Mouse (Mus musculus) MEL (cell line): ENCODE measurements around the gene Nphp4. TPM values are rescaled to one million over a fixed set of nuclear protein-coding genes. Genes with fewer than 3 reads are reported as not detected.

Experiments
- DNase-seq: peaks from one replicate; pipeline ENCODE4 v3.0.0; 2011; ENCODE audit warnings: low read depth, low spot score
- H3K27ac ChIP-seq: 2 replicates; pipeline ENCODE4 v1.5.1; 2012; ENCODE audit warnings: low read depth, mild to moderate bottlenecking, control low read depth, low read length, moderate library complexity; ENCODE audit not compliant: control insufficient read depth
- H3K27me3 ChIP-seq, 2 experiments: fragments of 150-350 bp in 1 of 2; sonication (generic) in 1 of 2; 2 replicates each; pipeline ENCODE4 v1.6.1; 2012; ENCODE audit warnings: low read length in 2 of 2, mild to moderate bottlenecking in 2 of 2, improper control_type of control experiment in 1 of 2, moderate library complexity in 1 of 2; ENCODE audit not compliant: insufficient read depth in 2 of 2, control insufficient read depth in 1 of 2
- H3K36me3 ChIP-seq, 2 experiments: 2 replicates each; pipeline ENCODE4 v1.6.1; 2012 to 2014; ENCODE audit warnings: low read length in 2 of 2, improper control_type of control experiment in 1 of 2, inconsistent platforms in 1 of 2, mild to moderate bottlenecking in 1 of 2; ENCODE audit not compliant: insufficient read depth in 2 of 2, control insufficient read depth in 1 of 2
- H3K4me1 ChIP-seq, 2 experiments: fragments of 150-350 bp in 1 of 2; sonication (generic) in 1 of 2; 2 replicates each; pipeline ENCODE4 v1.6.1; 2012; ENCODE audit warnings: low read length in 2 of 2, improper control_type of control experiment in 1 of 2, mild to moderate bottlenecking in 1 of 2; ENCODE audit not compliant: insufficient read depth in 2 of 2, control insufficient read depth in 1 of 2
- H3K4me3 ChIP-seq, 2 experiments: fragments of 150-350 bp in 1 of 2; sonication (generic) in 1 of 2; 2 replicates each; pipeline ENCODE4 v1.5.1; 2012; ENCODE audit warnings: low read depth in 2 of 2, low read length in 2 of 2, mild to moderate bottlenecking in 2 of 2, moderate library complexity in 2 of 2, control low read depth in 1 of 2, improper control_type of control experiment in 1 of 2; ENCODE audit not compliant: control insufficient read depth in 1 of 2, insufficient read depth in 1 of 2
- H3K79me2 ChIP-seq: 2 replicates; pipeline ENCODE4 v1.6.1; 2012; ENCODE audit warnings: mild to moderate bottlenecking, low read length, moderate library complexity; ENCODE audit not compliant: control insufficient read depth, poor library complexity, insufficient read depth
- H3K9ac ChIP-seq: 2 replicates; pipeline ENCODE4 v1.6.1; 2012; ENCODE audit warnings: low read depth, mild to moderate bottlenecking, control low read depth, low read length, moderate library complexity; ENCODE audit not compliant: control insufficient read depth, poor library complexity, severe bottlenecking
- H3K9me3 ChIP-seq: fragments of 150-350 bp; sonication (generic); replicated peaks from 2 replicates; pipeline ENCODE4 v1.6.1; 2012; ENCODE audit warnings: mild to moderate bottlenecking, low read length, improper control_type of control experiment, moderate library complexity; ENCODE audit not compliant: insufficient read depth
- BHLHE40 ChIP-seq: IDR thresholded peaks from 2 replicates; pipeline ENCODE4 v1.6.1; 2012; ENCODE audit warnings: low read depth, mild to moderate bottlenecking, inconsistent platforms, low read length, improper control_type of control experiment, borderline replicate concordance
- CHD1 ChIP-seq: IDR thresholded peaks from 2 replicates; pipeline ENCODE4 v1.6.1; 2012; ENCODE audit warnings: low read depth, mild to moderate bottlenecking, inconsistent platforms, low read length, improper control_type of control experiment
- CHD2 ChIP-seq: IDR thresholded peaks from 2 replicates; pipeline ENCODE4 v1.6.1; 2011; ENCODE audit warnings: low read length, improper control_type of control experiment
- CTCF ChIP-seq, 3 experiments: IDR thresholded peaks in 2 of 3; conservative IDR thresholded peaks in 1 of 3; 2 replicates each; pipeline ENCODE4 v1.5.1; 2011 to 2012; ENCODE audit warnings: low read length in 3 of 3, low read depth in 2 of 3, mild to moderate bottlenecking in 2 of 3, improper control_type of control experiment in 1 of 3, inconsistent platforms in 1 of 3, mixed read lengths in 1 of 3, moderate library complexity in 1 of 3; ENCODE audit not compliant: control insufficient read depth in 1 of 3, insufficient read depth in 1 of 3, poor library complexity in 1 of 3, severe bottlenecking in 1 of 3
- EP300 ChIP-seq, 2 experiments: IDR thresholded peaks; 2 replicates each; pipeline ENCODE4 v1.6.1; 2011; ENCODE audit warnings: improper control_type of control experiment in 2 of 2, low read length in 2 of 2, low read depth in 1 of 2, mild to moderate bottlenecking in 1 of 2
- GABPA ChIP-seq: IDR thresholded peaks from 2 replicates; pipeline ENCODE4 v1.6.1; 2012; ENCODE audit warnings: low read depth, mild to moderate bottlenecking, inconsistent platforms, low read length, improper control_type of control experiment, moderate library complexity
- GATA1 ChIP-seq: IDR thresholded peaks from 2 replicates; pipeline ENCODE4 v1.6.1; 2011; ENCODE audit warnings: low read depth, low read length, improper control_type of control experiment
- HCFC1 ChIP-seq: IDR thresholded peaks from 2 replicates; pipeline ENCODE4 v1.6.1; 2012; ENCODE audit warnings: low read depth, mild to moderate bottlenecking, inconsistent platforms, low read length, improper control_type of control experiment, moderate library complexity
- JUND ChIP-seq: IDR thresholded peaks from 2 replicates; pipeline ENCODE4 v1.6.1; 2011; ENCODE audit warnings: low read depth, mild to moderate bottlenecking, improper control_type of control experiment, low read length
- KAT2A ChIP-seq: conservative IDR thresholded peaks from 2 replicates; pipeline ENCODE4 v1.6.1; 2012; ENCODE audit warnings: low read depth, low read length, improper control_type of control experiment, inconsistent platforms
- MAZ ChIP-seq: IDR thresholded peaks from 2 replicates; pipeline ENCODE4 v1.6.1; 2012; ENCODE audit warnings: low read depth, mild to moderate bottlenecking, inconsistent platforms, low read length, improper control_type of control experiment
- MXI1 ChIP-seq: IDR thresholded peaks from 2 replicates; pipeline ENCODE4 v1.6.1; 2011; ENCODE audit warnings: mild to moderate bottlenecking, low read depth, low read length, improper control_type of control experiment
- MYC ChIP-seq: IDR thresholded peaks from 2 replicates; pipeline ENCODE4 v1.6.1; 2011; ENCODE audit warnings: low read depth, mild to moderate bottlenecking, low read length, improper control_type of control experiment, moderate library complexity
- NRF1 ChIP-seq: IDR thresholded peaks from 2 replicates; pipeline ENCODE4 v1.6.1; 2014; ENCODE audit warnings: low read depth, mild to moderate bottlenecking, inconsistent platforms, low read length, improper control_type of control experiment, moderate library complexity; ENCODE audit not compliant: poor library complexity, insufficient read depth, severe bottlenecking
- POLR2A ChIP-seq, 2 experiments: IDR thresholded peaks; 2 replicates each; pipeline ENCODE4 v1.6.1; 2011 to 2012; ENCODE audit warnings: low read length in 2 of 2, mild to moderate bottlenecking in 2 of 2, control low read depth in 1 of 2, improper control_type of control experiment in 1 of 2, low read depth in 1 of 2, moderate library complexity in 1 of 2; ENCODE audit not compliant: control insufficient read depth in 1 of 2, insufficient read depth in 1 of 2, poor library complexity in 1 of 2
- POLR2AphosphoS2 ChIP-seq: IDR thresholded peaks from 2 replicates; pipeline ENCODE4 v1.6.1; 2011; ENCODE audit warnings: low read length, improper control_type of control experiment
- POLR2AphosphoS5 ChIP-seq: IDR thresholded peaks from 2 replicates; pipeline ENCODE4 v1.6.1; 2012; ENCODE audit warnings: low read depth, borderline replicate concordance, mild to moderate bottlenecking, inconsistent platforms, low read length, moderate library complexity, mixed read lengths
- SIN3A ChIP-seq: IDR thresholded peaks from 2 replicates; pipeline ENCODE4 v1.6.1; 2012; ENCODE audit warnings: low read length, improper control_type of control experiment, inconsistent platforms
- SMC3 ChIP-seq: IDR thresholded peaks from 2 replicates; pipeline ENCODE4 v1.6.1; 2011; ENCODE audit warnings: low read depth, low read length, improper control_type of control experiment
- TBP ChIP-seq: IDR thresholded peaks from 2 replicates; pipeline ENCODE4 v1.8.0; 2011; ENCODE audit warnings: low read depth, low read length, improper control_type of control experiment
- UBTF ChIP-seq: IDR thresholded peaks from 2 replicates; pipeline ENCODE4 v1.6.1; 2012; ENCODE audit warnings: low read depth, mild to moderate bottlenecking, inconsistent platforms, low read length, improper control_type of control experiment, moderate library complexity, borderline replicate concordance; ENCODE audit not compliant: insufficient read depth
- ZC3H11A ChIP-seq: IDR thresholded peaks from 2 replicates; pipeline ENCODE4 v1.6.1; 2012; ENCODE audit warnings: low read depth, mild to moderate bottlenecking, inconsistent platforms, low read length, improper control_type of control experiment
- ZKSCAN1 ChIP-seq: IDR thresholded peaks from 2 replicates; pipeline ENCODE4 v1.6.1; 2012; ENCODE audit warnings: low read depth, mild to moderate bottlenecking, inconsistent platforms, low read length, improper control_type of control experiment, moderate library complexity
- ZMIZ1 ChIP-seq: IDR thresholded peaks from 2 replicates; pipeline ENCODE4 v1.6.1; 2012; ENCODE audit warnings: low read depth, mild to moderate bottlenecking, inconsistent platforms, low read length, improper control_type of control experiment, moderate library complexity
- ZNF384 ChIP-seq: IDR thresholded peaks from 2 replicates; pipeline ENCODE4 v1.6.1; 2012; ENCODE audit warnings: low read depth, mild to moderate bottlenecking, inconsistent platforms, low read length, improper control_type of control experiment
- polyA plus RNA-seq, 2 experiments: library from polyadenylated mRNA; stranded (reverse) in 1 of 2; unstranded in 1 of 2; fragments of >175 nt in 1 of 2; fragments of >200 nt in 1 of 2; gene quantifications; 2 replicates each; pipeline versions ENCODE4 v1.2.1 to v1.2.4; 2012; ENCODE audit warnings: low replicate concordance in 2 of 2, low read depth in 1 of 2; ENCODE audit not compliant: insufficient read length in 2 of 2, insufficient read depth in 1 of 2, missing spikeins in 1 of 2
- total RNA-seq: library from RNA; depleted of rRNA; stranded (reverse); fragments of 300-350 nt; gene quantifications from 2 replicates; pipeline ENCODE4 v1.2.3, GENCODE M21; 2012

Gene Nphp4
- total and polyA plus RNA-seq, 3 experiments = not detected

- no peak for DNase-seq
- Histone ChIP-seq H3K4me3 (no peak overlapping the region), H3K79me2 (peaks cover 6% of the 10 kb centered on the region), H3K4me1 (no peaks in the 10 kb centered on the region), H3K27me3 (no peaks in the 10 kb centered on the region), H3K9ac (no peak overlapping the region), H3K9me3 (no peaks in the 10 kb centered on the region), H3K36me3 (no peaks in the 10 kb centered on the region), H3K27ac (no peak overlapping the region)
- TF ChIP-seq BHLHE40 (no peak), ZC3H11A (no peak), MXI1 (no peak), MAZ (no peak), UBTF (no peak), POLR2AphosphoS5 (no peak), EP300 (IDR thresholded peaks at IDR 0.05; ENCODE audit: low read depth in 1 of 2, low read length in 2 of 2) (no peak), POLR2A (IDR thresholded peaks at IDR 0.05; ENCODE audit: control insufficient read depth in 1 of 2, insufficient read depth in 1 of 2, low read depth in 1 of 2, low read length in 2 of 2, poor library complexity in 1 of 2) (no peak), TBP (no peak), CTCF (IDR thresholded peaks at IDR 0.05 in 2 of 3, conservative IDR thresholded peaks at IDR 0.05 in 1 of 3; ENCODE audit: control insufficient read depth in 1 of 3, insufficient read depth in 1 of 3, low read depth in 2 of 3, low read length in 3 of 3, poor library complexity in 1 of 3, severe bottlenecking in 1 of 3) (no peak), SMC3 (no peak), GABPA (no peak), GATA1 (no peak)
These were observed 23.4 kb upstream of the Nphp4 start for GRCm38 (mm10) chr4:152453079-152453478.

GRCm38 (mm10) chr4:152454153-152454552 lies 22.4 kb upstream of the Nphp4 start:
- no peak overlapping the region for H3K4me3 ChIP-seq

GRCm38 (mm10) chr4:152456609-152457008 lies 19.9 kb upstream of the Nphp4 start:
- H3K36me3 ChIP-seq = no peaks in the 10 kb centered on the region
- no peaks in the 10 kb centered on the region for H3K27me3 ChIP-seq
- no peaks in the 10 kb centered on the region for H3K79me2 ChIP-seq
- H3K27ac ChIP-seq = no peak overlapping the region
- DNase-seq = no peak
- no peaks in the 10 kb centered on the region for H3K9me3 ChIP-seq
- H3K4me3 ChIP-seq = no peak overlapping the region
- no peaks in the 10 kb centered on the region for H3K4me1 ChIP-seq
- no peak overlapping the region for H3K9ac ChIP-seq
- TF ChIP-seq POLR2AphosphoS2 (no peak), TBP (no peak), MXI1 (no peak), NRF1 (no peak), SIN3A (no peak), POLR2A (IDR thresholded peaks at IDR 0.05; ENCODE audit: control insufficient read depth in 1 of 2, insufficient read depth in 1 of 2, low read depth in 1 of 2, low read length in 2 of 2, poor library complexity in 1 of 2) (no peak), MAZ (no peak), JUND (no peak), GATA1 (no peak), MYC (no peak), CHD1 (no peak), CHD2 (no peak), ZMIZ1 (no peak)

More at GRCm38 (mm10) chr4:152454153-152454552, 22.4 kb upstream of the Nphp4 start:
- Histone ChIP-seq H3K4me1 (no peaks in the 10 kb centered on the region), H3K27me3 (no peaks in the 10 kb centered on the region), H3K9me3 (no peaks in the 10 kb centered on the region), H3K9ac (no peak overlapping the region), H3K36me3 (no peaks in the 10 kb centered on the region), H3K79me2 (no peaks in the 10 kb centered on the region), H3K27ac (no peak overlapping the region)
- no peak for TF ChIP-seq ZKSCAN1
- no peak for TF ChIP-seq ZC3H11A
- no peak for TF ChIP-seq NRF1
- no peak for TF ChIP-seq HCFC1
- no peak for TF ChIP-seq KAT2A
- TF ChIP-seq SMC3 = no peak
- no peak for TF ChIP-seq CHD1
- TF ChIP-seq POLR2AphosphoS5 = no peak
- no peak for TF ChIP-seq ZNF384
- DNase-seq = no peak
